Mouse (Mus musculus) cerebellum, adult 11-12 months (tissue): ENCODE data around the gene Gm43518.

Source experiments
- DNase-seq: peaks from one replicate; pipeline ENCODE4 v3.0.0; 2022

Gm43518 gene

DNA sequence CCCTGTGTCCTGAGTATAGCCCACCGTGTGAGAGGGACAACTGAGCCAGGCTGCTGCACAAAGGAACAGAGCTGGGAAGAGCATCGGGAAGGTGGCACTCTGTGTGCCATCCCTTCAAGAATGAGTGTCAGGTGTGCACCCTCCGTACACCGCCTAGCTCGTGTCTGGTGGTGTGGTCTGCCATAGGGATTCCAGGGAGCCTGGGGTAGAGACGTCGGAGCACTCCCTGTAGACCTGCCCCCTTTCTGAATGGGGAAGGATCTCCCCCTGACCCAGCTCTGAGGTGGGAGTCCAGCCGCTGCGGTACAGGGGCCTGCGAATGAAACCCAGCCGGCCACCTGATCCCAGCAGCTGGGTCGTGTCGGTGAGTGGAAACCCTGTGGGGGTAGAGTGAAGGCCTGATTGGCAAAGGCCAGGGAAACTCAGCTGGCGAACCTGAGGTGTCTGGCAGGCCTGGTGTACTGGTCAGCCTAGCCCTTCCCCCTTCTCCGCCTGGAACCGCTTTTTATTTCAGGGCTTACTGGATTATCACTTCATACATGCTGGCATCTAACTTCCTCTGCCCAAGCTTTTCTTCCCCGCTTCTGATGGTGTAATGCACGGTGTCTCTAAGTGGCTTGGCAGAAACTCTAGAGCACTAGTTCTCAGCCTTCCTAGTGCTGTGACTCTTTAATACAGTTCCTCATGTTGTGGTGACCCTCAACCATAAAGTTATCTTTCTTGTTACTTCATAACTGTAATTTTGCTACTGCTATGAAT lies 52.2 kb downstream of the Gm43518 start:
- DNase-seq: no peak

- no peak for DNase-seq
Measured at GRCm38 (mm10) chr5:123979980-123980369, 52.8 kb downstream of the Gm43518 start.

GRCm38 (mm10) chr5:123980521-123981249 lies 53.5 kb downstream of the Gm43518 start:
- DNase-seq: no peak

GRCm38 (mm10) chr5:123981250-123981554 lies 54.0 kb downstream of the Gm43518 start:
- DNase-seq: no peak

GRCm38 (mm10) chr5:123982838-123983237 lies 55.6 kb downstream of the Gm43518 start:
- no peak for DNase-seq

DNA sequence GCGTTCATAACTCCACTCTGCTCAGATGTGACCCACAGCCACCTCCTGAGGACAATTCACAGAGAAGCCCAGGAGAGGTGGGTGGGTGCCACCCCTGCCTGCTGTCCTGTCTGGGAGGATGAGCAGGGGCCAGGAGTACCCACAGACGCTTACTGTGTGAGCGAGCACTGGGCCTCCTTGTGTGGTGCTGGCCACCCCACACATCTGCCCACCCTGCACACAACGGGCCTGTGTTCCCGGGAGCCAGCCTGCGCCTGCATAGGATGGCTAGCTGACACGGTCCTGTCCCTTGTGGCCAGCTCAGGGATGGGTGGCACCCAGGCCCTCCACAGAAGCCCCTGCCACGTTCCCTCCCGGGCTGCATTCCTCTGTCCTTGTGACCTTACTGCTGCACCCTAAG lies 58.2 kb downstream of the Gm43518 start:
- DNase-seq: peak; percentile 26

GRCm38 (mm10) chr5:123986925-123987324 lies 59.7 kb downstream of the Gm43518 start:
- no peak for DNase-seq

GRCm38 (mm10) chr5:123987511-123987910 lies 60.3 kb downstream of the Gm43518 start:
- no peak for DNase-seq
